Mouse (Mus musculus): ENCODE measurements around the gene Rnf150. TPM values are rescaled to one million over a fixed set of nuclear protein-coding genes. Genes with fewer than 3 reads are reported as not detected.

Gene Rnf150
- polyA plus RNA-seq, 1 experiment from 2014 or later: 1.2 TPM

Other genes with a start within 250 kb of the Rnf150 start
- gene Zfp330, start 89.2 kb upstream of the Rnf150 start, polyA plus RNA-seq (2015; fragmentation: Nextera tagmentation; extraction: Ambion mirVana): 61.1 and 63.7 TPM in 2 replicates

All from intestine, embryonic 15.5 days (tissue).